Mouse (Mus musculus) stomach, embryonic 15.5 days (tissue): Measurements from ENCODE around the gene Klf7. TPM values are rescaled to one million over a fixed set of nuclear protein-coding genes. Genes with fewer than 3 reads are reported as not detected.

Experiments
- ATAC-seq: fragments of 200-750 bp; cut with Nextera tagmentation; 2 replicates; pipeline ENCODE4 v1.8.0; 2017; ENCODE audit warnings: low read depth, moderate number of reproducible peaks, moderate TSS enrichment; ENCODE audit not compliant: insufficient read depth, low FRiP score
- H3K27ac ChIP-seq: fragments of 300-500 bp; sonication (generic); 2 replicates; pipeline ENCODE4 v1.5.1; 2015; ENCODE audit warnings: mild to moderate bottlenecking, inconsistent platforms
- H3K27me3 ChIP-seq: fragments of 300-500 bp; sonication (generic); replicated peaks from 2 replicates; pipeline ENCODE4 v1.6.1; 2015; ENCODE audit warnings: inconsistent platforms
- H3K36me3 ChIP-seq: fragments of 300-500 bp; sonication (generic); 2 replicates; pipeline ENCODE4 v1.6.1; 2015; ENCODE audit warnings: inconsistent platforms
- H3K4me1 ChIP-seq: fragments of 300-500 bp; sonication (generic); 2 replicates; pipeline ENCODE4 v1.6.1; 2015; ENCODE audit warnings: inconsistent platforms
- H3K4me2 ChIP-seq: fragments of 300-500 bp; sonication (generic); 2 replicates; pipeline ENCODE4 v1.6.1; 2015; ENCODE audit warnings: mild to moderate bottlenecking, inconsistent platforms
- H3K4me3 ChIP-seq: fragments of 300-500 bp; sonication (generic); replicated peaks from 2 replicates; pipeline ENCODE4 v1.5.1; 2015; ENCODE audit warnings: inconsistent platforms
- H3K9ac ChIP-seq: fragments of 300-500 bp; sonication (generic); 2 replicates; pipeline ENCODE4 v1.6.1; 2015; ENCODE audit warnings: inconsistent platforms
- H3K9me3 ChIP-seq: fragments of 300-500 bp; sonication (generic); 2 replicates; pipeline ENCODE4 v1.6.1; 2016; ENCODE audit warnings: inconsistent platforms
- WGBS: fragments of 180-500 bp; shearing (Covaris S2); methylation state at CpG from one replicate; pipeline ENCODE4 v1.1.7; 2015; 5-methylcytosine and 5-hydroxymethylcytosine counted together
- polyA plus RNA-seq: library from polyadenylated mRNA; unstranded; fragments of >200 nt; fragmentation: Nextera tagmentation; extraction: Ambion mirVana; gene quantifications from 2 replicates; pipeline ENCODE4 v1.2.1, GENCODE M21; 2015

The Klf7 gene
- polyA plus RNA-seq, 1 experiment from 2014 or later = 21.5 TPM

- WGBS = 48% methylated on average over 4 of the region's 4 CpGs
These were observed 23.3 kb downstream of the Klf7 start for GRCm38 (mm10) chr1:64098800-64099199.

GRCm38 (mm10) chr1:64097640-64098287, 24.3 kb downstream of the Klf7 start:
- H3K4me1 ChIP-seq = peaks cover 11% of the 10 kb centered on the region
- no peaks in the 10 kb centered on the region for H3K27me3 ChIP-seq
- H3K9me3 ChIP-seq = no peaks in the 10 kb centered on the region
- H3K4me2 ChIP-seq = no peak overlapping the region
- H3K36me3 ChIP-seq = no peaks in the 10 kb centered on the region
- peak; percentile 73; the same call in 1 of the 2 replicates for ATAC-seq
- WGBS = 54% methylated on average over 6 of the region's 6 CpGs
- H3K9ac ChIP-seq = no peak overlapping the region
- H3K4me3 ChIP-seq = no peak overlapping the region
- peak overlapping the region; percentile 27; the same call in 1 of the 2 replicates for H3K27ac ChIP-seq

More at GRCm38 (mm10) chr1:64098800-64099199, 23.3 kb downstream of the Klf7 start:
- Histone ChIP-seq H3K9ac (no peak overlapping the region), H3K27ac (no peak overlapping the region), H3K27me3 (no peaks in the 10 kb centered on the region), H3K4me1 (peaks cover 11% of the 10 kb centered on the region), H3K4me3 (no peak overlapping the region), H3K4me2 (no peak overlapping the region), H3K36me3 (no peaks in the 10 kb centered on the region), H3K9me3 (no peaks in the 10 kb centered on the region)
- ATAC-seq = no peak

DNA sequence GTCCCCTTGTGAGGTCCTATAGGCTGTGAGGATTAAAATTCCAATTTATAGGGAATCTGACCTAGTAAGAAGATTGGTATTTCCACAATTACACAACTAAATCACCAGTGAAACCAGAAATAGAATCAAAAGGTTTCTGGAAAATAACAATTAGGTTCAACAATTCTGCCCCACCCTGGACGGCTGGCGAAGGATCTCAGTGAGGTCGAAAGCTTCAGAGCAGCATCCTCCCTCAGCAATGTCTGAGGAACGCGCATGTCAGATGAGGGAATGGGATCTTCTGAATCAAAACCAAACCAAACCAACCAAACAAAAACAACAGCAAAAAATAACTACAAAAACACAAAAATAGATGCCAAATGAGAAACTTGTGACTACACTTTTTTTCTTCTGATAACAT, 29.1 kb downstream of the Klf7 start:
- H3K4me2 ChIP-seq = no peak overlapping the region
- no peak overlapping the region for H3K4me3 ChIP-seq
- 88% methylated on average over 5 of the region's 5 CpGs for WGBS
- no peak overlapping the region for H3K9ac ChIP-seq
- H3K27ac ChIP-seq = no peak overlapping the region
- no peaks in the 10 kb centered on the region for H3K36me3 ChIP-seq
- no peak for ATAC-seq
- H3K4me1 ChIP-seq = peaks cover 11% of the 10 kb centered on the region
- H3K9me3 ChIP-seq = no peaks in the 10 kb centered on the region
- no peaks in the 10 kb centered on the region for H3K27me3 ChIP-seq

GRCm38 (mm10) chr1:64091591-64091990, 30.5 kb downstream of the Klf7 start:
- H3K27me3 ChIP-seq = no peaks in the 10 kb centered on the region
- no peak overlapping the region for H3K4me3 ChIP-seq
- H3K4me2 ChIP-seq = no peak overlapping the region
- ATAC-seq = no peak
- 89% methylated on average over 9 of the region's 9 CpGs for WGBS
- peaks cover 3% of the 10 kb centered on the region; the same call in 1 of the 2 replicates for H3K4me1 ChIP-seq
- H3K9me3 ChIP-seq = no peaks in the 10 kb centered on the region
- H3K36me3 ChIP-seq = no peaks in the 10 kb centered on the region
- H3K27ac ChIP-seq = no peak overlapping the region
- H3K9ac ChIP-seq = no peak overlapping the region

- 80% methylated on average over 5 of the region's 5 CpGs for WGBS
- H3K36me3 ChIP-seq = no peaks in the 10 kb centered on the region
- H3K4me1 ChIP-seq = peaks cover 2% of the 10 kb centered on the region; the same call in 1 of the 2 replicates
- H3K4me3 ChIP-seq = no peak overlapping the region
- no peaks in the 10 kb centered on the region for H3K27me3 ChIP-seq
- H3K9ac ChIP-seq = no peak overlapping the region
- no peak for ATAC-seq
- H3K4me2 ChIP-seq = no peak overlapping the region
- H3K27ac ChIP-seq = no peak overlapping the region
- H3K9me3 ChIP-seq = no peaks in the 10 kb centered on the region
These were observed 31.5 kb downstream of the Klf7 start for GRCm38 (mm10) chr1:64090566-64090965.

DNA sequence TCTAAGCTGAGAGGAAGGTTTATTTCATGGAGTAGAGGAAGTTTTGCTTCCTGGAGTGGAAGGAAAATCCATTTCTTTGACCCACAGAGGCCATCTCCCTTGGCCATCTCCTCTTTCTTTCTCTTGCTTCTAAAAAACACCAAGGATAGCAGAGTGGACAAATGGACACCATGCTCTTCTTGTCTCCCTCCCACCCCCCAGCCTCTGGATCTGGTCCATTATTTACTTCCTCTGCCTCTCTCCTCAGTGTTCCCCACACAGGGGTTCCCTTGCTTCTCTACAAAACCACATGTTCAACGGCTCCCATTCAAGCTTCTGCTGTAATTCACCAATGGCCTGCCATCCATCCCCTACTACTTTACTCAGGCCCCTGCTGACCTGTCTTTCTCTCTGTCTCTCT, 32.4 kb downstream of the Klf7 start:
- Histone ChIP-seq H3K36me3 (no peaks in the 10 kb centered on the region), H3K9ac (no peak overlapping the region), H3K4me1 (peaks cover 2% of the 10 kb centered on the region; the same call in 1 of the 2 replicates), H3K4me3 (no peak overlapping the region), H3K27ac (no peak overlapping the region), H3K4me2 (no peak overlapping the region), H3K9me3 (no peaks in the 10 kb centered on the region), H3K27me3 (no peaks in the 10 kb centered on the region)
- WGBS = 74% methylated on average over 1 of the region's 1 CpGs
- ATAC-seq = no peak

DNA sequence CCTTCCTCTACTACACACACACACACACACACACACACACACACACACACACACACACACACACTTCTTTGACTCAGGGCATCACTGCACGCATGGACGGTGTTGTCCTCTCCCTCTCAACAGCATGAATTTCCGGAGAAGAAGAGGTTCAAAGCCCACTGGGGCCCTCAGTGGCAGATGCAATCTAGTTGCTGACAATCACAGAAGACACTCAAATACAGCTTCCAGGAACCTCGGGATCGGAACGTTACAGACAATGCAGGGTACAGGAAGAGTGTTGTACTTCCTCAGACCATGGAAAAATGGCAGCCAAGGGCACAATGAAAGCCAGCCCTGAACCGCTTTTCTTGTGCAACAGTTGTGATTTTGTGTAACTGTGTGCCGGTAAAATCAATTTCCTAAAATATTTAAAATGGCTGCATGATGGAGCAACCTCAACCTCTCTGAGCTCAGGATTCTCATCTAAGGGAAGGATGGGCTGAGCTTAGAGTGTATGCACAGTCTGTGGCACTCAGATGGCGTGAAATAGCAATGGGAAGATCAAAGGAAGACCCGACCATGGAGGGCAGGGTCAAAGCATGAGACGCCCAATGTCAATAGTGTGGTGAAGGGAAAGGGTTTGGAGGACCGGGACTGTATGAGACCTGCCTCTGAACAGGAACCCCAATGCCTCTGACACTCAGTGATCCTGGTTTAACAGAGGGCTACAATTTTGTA, 33.3 kb downstream of the Klf7 start:
- Histone ChIP-seq H3K4me1 (peaks cover 2% of the 10 kb centered on the region; the same call in 1 of the 2 replicates), H3K9me3 (no peaks in the 10 kb centered on the region), H3K27me3 (no peaks in the 10 kb centered on the region), H3K36me3 (no peaks in the 10 kb centered on the region), H3K4me2 (peak overlapping the region; percentile 35; the same call in 1 of the 2 replicates), H3K4me3 (no peak overlapping the region), H3K9ac (no peak overlapping the region), H3K27ac (0 out of 2 replicates have a peak overlapping the region, but pooled peaks have one; percentile 9)
- peak; percentile 29; the same call in 1 of the 2 replicates for ATAC-seq
- 60% methylated on average over 12 of the region's 12 CpGs for WGBS

DNA sequence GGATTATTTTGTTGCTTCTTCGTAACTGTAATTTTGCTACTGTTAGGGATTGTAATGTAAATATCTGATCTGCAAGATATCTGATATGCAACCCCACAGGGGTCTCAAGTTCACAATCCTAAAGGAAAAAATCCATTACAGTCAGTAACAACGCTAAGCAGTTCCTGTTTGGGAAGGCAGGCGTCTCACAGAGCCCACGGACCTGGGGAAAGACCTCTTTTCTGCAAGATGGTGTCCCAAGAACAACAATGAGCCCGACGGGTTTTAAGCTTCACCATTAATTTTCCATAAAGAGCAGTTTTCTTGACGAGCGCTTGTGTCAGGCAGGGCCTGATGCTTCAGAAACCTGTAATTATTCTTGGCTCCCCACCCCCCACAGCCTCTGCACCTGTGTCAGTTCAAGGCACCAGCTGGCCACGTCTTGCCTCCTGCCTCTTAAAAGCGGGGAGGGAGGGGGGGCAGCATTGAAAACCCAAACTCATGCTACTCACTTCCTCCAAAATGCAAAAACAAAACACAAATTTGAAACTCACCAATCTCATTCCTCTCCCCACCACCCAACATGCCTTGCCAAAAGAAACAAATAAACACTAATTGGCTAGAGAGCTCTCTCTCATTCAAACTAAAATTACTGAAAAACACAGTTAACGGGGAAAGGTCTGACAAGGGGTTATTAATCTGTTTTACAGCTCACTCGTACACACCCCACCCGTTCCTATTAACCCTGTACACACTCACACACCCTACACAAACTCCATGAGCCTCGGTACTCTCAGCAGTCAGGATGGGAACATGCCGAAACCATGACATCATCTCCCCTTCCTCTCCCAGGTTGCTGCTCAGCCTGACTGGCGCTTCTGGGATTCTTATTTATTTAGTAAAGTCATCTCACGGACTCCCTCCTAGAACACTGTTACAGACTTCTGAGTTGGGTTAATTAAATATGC, 34.2 kb downstream of the Klf7 start:
- H3K9me3 ChIP-seq = no peaks in the 10 kb centered on the region
- H3K36me3 ChIP-seq = no peaks in the 10 kb centered on the region
- peak; percentile 89 for ATAC-seq
- peaks cover 2% of the 10 kb centered on the region; the same call in 1 of the 2 replicates for H3K4me1 ChIP-seq
- no peak overlapping the region for H3K9ac ChIP-seq
- WGBS = 17% methylated on average over 17 of the region's 17 CpGs
- H3K4me2 ChIP-seq = peak overlapping the region; percentile 35
- H3K4me3 ChIP-seq = no peak overlapping the region
- H3K27me3 ChIP-seq = no peaks in the 10 kb centered on the region
- H3K27ac ChIP-seq = 0 out of 2 replicates have a peak overlapping the region, but pooled peaks have one; percentile 9

DNA sequence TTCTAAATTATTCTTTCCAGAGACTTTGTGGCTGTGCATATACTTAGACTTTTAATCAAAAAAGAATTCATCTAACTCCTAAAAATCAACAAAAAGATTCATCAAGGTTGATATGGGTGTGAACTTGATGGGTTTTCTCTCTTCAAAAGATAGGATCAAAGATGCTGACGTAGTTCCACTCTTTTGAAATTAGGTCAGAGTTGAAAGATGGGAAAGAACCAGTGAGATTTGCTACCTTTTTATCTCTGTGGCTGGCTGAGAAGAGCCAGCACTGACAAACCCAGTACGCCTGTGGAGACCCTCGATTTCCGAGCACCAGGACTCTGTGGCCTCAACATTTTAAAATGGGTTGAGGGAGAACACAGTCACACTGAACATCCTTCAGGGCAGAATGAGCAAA, 36.2 kb downstream of the Klf7 start:
- H3K4me2 ChIP-seq = no peak overlapping the region
- no peak overlapping the region for H3K4me3 ChIP-seq
- no peak overlapping the region for H3K9ac ChIP-seq
- H3K27ac ChIP-seq = no peak overlapping the region
- 91% methylated on average over 4 of the region's 4 CpGs for WGBS
- H3K27me3 ChIP-seq = no peaks in the 10 kb centered on the region
- no peak for ATAC-seq
- H3K36me3 ChIP-seq = no peaks in the 10 kb centered on the region
- no peaks in the 10 kb centered on the region for H3K9me3 ChIP-seq
- peaks cover 2% of the 10 kb centered on the region; the same call in 1 of the 2 replicates for H3K4me1 ChIP-seq

DNA sequence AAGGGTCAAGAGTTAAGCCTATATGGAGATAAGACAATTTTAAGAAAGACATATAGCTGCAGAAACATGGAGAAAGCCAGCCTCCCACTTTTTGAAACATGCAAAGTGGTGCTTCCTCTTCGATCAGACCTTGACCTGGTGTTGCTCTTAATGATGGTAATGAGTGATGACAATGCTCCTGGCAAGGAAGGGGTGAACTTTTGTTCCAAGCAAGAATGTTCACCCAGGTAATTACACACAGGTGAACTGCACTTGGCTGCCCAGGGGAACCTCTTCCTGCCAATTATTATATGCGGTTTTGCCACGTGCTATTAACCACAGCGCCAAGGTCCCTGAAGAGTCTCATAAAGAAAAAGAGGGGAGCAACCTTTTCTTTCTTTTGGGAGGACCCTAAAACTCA, 36.7 kb downstream of the Klf7 start:
- no peak for ATAC-seq
- no peak overlapping the region for H3K4me3 ChIP-seq
- no peaks in the 10 kb centered on the region for H3K9me3 ChIP-seq
- no peaks in the 10 kb centered on the region for H3K27me3 ChIP-seq
- H3K27ac ChIP-seq = no peak overlapping the region
- no peak overlapping the region for H3K4me2 ChIP-seq
- WGBS = 79% methylated on average over 4 of the region's 4 CpGs
- no peak overlapping the region for H3K9ac ChIP-seq
- H3K36me3 ChIP-seq = no peaks in the 10 kb centered on the region
- H3K4me1 ChIP-seq = peaks cover 2% of the 10 kb centered on the region; the same call in 1 of the 2 replicates

DNA sequence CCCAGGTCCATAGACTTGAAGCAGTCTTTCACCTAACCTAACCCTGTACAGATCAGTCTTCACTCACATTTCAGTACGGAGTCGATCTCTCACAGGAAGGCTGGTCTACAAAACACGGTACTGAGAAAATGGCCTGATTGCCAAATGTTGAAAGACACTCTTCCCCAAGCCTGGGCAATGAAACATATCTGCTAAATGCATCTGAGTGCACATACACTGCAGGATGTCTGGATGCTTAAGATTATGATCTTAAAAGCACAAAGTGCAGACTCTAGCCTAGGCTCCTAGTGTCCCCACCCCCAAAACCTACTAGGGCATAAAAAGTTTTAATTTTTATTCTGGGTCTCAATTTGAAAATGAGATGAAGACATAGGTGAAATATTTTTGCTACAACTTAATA, 37.4 kb downstream of the Klf7 start:
- H3K4me1 ChIP-seq = peaks cover 2% of the 10 kb centered on the region; the same call in 1 of the 2 replicates
- no peak for ATAC-seq
- no peak overlapping the region for H3K9ac ChIP-seq
- no peak overlapping the region for H3K27ac ChIP-seq
- WGBS = 66% methylated on average over 3 of the region's 3 CpGs
- no peaks in the 10 kb centered on the region for H3K9me3 ChIP-seq
- H3K4me3 ChIP-seq = no peak overlapping the region
- no peaks in the 10 kb centered on the region for H3K36me3 ChIP-seq
- no peaks in the 10 kb centered on the region for H3K27me3 ChIP-seq
- H3K4me2 ChIP-seq = no peak overlapping the region
